Mouse (Mus musculus) adrenal gland, postnatal 4 days (tissue): ENCODE measurements around the gene Gm21637. TPM values are rescaled to one million over a fixed set of nuclear protein-coding genes. Genes with fewer than 3 reads are reported as not detected.
"Not testable (repeated sequence)": the region's sequence is repeated elsewhere in the genome, so short reads cannot be mapped to it uniquely, and the experiment has no call there.

Experiments
- DNase-seq, 2 experiments: peaks; one replicate each; pipeline ENCODE4 v3.0.0; 2021 to 2022; ENCODE audit warnings: low spot score in 2 of 2, mixed read lengths in 2 of 2
- long read RNA-seq, 2 experiments: library from polyadenylated mRNA; stranded (forward); transcript quantifications; one replicate each; pipeline ENCODE4 v2.0.0; 2021
- total RNA-seq, 2 experiments: library from RNA; stranded (reverse); gene quantifications; 2 replicates each; pipeline ENCODE4 v1.2.3; 2021

Gm21637 gene
- not detected for total RNA-seq
- long read RNA-seq, experiment 1, result 0 reads
- long read RNA-seq, experiment 2, result 0 reads

GRCm38 (mm10) chrX:31961744-31962143 is at the start of gene Gm21637:
Gene Gm21637, plus strand, starts transcription at chrX:31962044.
- DNase-seq, result not testable (repeated sequence)

Other genes with a start within 250 kb of the Gm21637 start
- not detected for gene Btbd35f25, start 244.9 kb upstream of the Gm21637 start, total RNA-seq
- gene Btbd35f22, start 85.8 kb downstream of the Gm21637 start, total RNA-seq, result not detected